Mouse (Mus musculus) layer of hippocampus, adult 18-20 months (tissue): ENCODE measurements around the gene Smc3. TPM values are rescaled to one million over a fixed set of nuclear protein-coding genes. Genes with fewer than 3 reads are reported as not detected.
"Not testable (repeated sequence)": the region's sequence is repeated elsewhere in the genome, so short reads cannot be mapped to it uniquely, and the experiment has no call there.

Experiments
- DNase-seq, 2 experiments: peaks; one replicate each; pipeline ENCODE4 v3.0.0; 2022; ENCODE audit warnings: low spot score in 2 of 2
- total RNA-seq, 2 experiments: library from RNA; stranded (reverse); gene quantifications; 2 replicates each; pipeline ENCODE4 v1.2.3; 2021

The Smc3 gene
- total RNA-seq, 2 experiments from 2014 or later = 40.8 to 42.8 TPM

DNA sequence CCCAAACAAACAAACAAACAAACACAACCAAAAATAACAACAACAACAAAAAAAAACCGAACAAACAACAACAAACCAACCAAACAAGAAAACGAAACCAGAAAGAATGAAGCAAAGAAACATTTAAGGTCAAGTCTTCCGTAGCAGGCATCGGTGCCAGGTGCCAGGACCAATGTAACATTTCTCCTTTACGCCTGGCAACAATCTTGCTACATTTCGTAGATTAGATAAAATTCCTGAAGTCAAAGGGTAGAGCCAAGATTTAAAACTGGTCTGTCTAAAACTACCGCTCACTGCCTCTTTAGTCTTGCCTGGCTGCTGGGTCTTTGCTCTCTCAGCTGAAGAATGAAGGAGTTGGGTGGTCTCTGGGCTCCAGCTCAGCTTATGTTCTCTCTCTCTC lies 24.1 kb upstream of the Smc3 start:
- DNase-seq = no peak

DNA sequence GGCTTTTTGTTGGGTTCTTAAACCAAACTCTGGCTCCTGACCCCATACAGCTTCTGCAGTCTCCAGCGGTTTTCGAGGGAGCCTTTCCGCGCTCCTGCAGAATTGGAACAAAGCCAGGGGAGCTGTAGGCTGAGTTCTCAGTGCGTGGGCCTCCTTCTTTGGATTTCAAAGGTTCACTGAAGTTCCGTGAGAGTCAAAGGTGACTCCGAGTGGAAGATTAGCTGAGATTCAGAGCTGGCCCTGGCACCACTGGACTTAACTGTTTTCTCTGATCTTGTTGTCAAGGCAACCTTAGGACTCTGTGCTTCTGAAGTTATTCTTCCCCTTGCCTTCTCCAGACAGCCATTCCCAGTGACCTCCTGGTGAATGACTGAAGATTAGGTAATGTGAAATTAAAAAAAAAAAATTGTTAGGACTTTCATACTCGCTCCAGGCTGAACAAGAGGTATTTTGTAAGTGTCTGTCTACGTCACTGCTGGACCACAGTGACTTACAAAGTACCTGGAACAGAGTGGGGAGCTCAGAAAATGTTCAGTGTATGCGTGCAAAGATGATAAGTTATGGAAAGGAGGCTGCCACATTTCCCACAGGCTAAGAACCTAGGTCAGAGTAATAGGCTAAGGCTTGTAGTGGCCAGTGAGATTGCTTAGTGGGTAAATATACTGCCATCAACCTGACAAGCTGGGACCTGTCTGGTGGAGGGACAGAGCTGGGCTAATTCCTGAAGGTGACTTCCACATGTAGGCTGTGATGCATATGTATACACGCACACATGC lies 23.0 kb upstream of the Smc3 start:
- DNase-seq = no peak

DNA sequence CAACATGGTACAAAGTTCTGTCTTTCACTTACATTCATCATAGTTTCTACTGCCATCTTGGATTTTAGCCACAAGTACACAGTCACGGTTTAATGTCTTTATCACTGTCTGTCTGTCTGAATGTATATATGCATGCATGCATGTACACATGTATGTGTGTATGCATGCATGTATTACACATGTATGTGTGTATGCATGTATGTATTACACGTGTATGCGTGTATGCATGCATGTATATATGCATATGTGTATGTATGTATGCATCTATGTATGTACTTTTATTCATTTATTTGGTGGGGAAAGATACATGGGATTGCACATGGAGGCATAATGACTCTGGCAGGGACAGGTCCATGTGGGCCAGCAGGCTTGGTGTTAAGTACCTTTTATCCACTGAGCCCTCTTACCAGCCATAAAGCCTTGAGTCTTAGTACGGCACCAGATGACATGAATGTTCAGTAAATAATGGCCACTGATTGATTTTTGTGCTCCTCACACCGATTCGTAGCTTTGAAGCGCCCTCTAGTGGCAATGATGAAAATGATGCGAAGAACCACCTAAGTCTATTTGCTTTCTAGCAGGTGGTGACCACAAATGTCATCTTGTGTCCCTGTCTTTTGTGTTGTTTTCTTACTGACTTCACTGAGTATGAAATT lies 21.5 kb upstream of the Smc3 start:
- DNase-seq = peak; percentile 44 to 79

DNA sequence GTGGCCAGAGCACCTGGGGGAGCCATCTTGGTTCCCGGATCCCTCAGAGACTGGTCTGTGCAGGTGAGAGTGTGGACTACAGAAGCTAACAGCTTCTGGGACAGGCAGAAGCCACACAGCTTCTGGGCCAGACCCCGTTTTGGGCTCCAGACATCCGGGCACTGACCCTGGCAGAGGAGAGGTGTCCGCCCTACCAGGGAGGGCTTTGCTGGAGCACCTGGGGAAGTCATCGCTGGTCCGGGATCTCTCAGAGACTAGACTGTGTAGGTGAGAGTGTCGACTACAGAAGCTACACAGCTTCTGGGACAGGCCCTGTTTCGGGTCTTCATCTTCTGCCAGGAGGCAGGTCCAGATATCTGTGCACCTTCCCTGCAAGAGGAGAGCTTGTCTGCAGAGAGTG lies 19.9 kb upstream of the Smc3 start:
- DNase-seq = not testable (repeated sequence)

DNA sequence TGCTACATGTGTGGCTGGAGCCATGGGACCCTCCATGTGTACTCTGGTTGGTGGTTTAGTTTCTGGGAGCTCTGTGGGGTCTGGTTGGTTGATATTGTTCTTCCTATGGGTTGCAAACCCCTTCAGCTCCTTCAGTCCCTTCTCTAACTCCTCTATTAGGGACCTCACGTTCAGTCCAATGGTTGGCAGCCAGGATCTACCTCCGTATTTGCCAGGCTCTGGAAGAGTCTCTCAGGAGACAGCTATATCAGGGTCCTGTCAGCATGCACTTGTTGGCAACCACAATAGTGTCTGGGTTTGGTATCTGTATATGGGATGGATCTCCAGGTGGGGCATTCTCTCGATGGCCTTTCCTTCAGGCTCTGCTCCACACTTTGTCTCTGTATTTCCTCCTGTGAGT lies 12.5 kb upstream of the Smc3 start:
- not testable (repeated sequence) for DNase-seq

DNA sequence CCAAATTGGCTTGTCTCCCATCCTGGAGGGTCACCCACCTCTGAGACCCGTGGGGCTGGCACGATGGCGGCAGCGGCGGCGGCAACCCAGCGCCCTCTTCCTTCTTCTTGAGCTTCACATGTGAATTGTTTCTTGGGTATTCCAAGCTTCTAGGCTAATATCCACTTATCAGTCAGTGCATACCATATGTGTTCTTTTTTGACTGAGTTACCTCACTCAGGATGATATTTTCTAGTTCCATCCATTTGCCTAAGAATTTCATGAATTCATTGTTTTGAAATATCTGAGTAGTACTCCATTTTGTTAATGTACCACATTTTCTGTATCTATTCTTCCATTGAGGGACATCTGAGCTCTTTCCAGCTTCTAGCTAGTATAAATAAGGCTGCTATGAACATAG lies 11.2 kb upstream of the Smc3 start, which contains the start of gene Nutf2-ps1:
Nutf2-ps1 (minus strand) TSS at position 101 of the 400 bp plus-strand sequence.
- DNase-seq = not testable (repeated sequence)

DNA sequence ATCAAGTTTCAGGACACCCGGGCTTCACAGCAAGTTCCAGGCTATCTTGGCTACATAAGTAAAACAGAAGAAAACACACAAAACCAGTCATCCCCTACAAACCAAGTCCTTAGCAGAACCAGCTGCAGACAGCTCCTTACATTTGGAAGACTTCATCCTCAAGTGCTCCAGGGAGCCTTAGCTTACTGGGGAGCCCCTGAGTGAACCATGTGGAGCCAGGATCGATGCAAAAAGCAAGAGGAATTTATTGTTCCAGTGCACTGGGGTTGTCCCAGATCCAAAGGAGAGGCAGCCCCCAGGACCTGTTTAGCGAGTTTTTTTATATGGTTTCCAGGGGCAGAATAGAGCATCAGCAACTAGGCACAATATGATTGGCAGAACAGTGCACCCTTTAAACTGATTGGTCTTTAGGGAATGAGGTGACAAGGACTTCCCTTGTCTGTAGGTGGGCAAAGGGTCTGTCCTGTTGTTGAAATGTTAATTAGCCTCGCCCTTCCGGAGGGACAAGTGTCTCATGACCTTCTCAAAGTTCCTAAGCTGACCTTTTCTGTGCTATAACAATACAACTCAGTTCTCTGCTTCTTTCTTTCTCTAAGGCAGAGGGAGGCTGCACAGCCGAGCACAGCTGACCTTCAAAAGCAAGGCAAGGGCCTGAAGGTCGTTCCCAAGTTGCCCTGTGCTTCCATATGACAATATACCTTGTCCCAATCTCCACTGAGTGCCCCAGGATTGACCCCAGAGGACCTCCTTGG lies 3.3 kb upstream of the Smc3 start:
- DNase-seq = no peak

DNA sequence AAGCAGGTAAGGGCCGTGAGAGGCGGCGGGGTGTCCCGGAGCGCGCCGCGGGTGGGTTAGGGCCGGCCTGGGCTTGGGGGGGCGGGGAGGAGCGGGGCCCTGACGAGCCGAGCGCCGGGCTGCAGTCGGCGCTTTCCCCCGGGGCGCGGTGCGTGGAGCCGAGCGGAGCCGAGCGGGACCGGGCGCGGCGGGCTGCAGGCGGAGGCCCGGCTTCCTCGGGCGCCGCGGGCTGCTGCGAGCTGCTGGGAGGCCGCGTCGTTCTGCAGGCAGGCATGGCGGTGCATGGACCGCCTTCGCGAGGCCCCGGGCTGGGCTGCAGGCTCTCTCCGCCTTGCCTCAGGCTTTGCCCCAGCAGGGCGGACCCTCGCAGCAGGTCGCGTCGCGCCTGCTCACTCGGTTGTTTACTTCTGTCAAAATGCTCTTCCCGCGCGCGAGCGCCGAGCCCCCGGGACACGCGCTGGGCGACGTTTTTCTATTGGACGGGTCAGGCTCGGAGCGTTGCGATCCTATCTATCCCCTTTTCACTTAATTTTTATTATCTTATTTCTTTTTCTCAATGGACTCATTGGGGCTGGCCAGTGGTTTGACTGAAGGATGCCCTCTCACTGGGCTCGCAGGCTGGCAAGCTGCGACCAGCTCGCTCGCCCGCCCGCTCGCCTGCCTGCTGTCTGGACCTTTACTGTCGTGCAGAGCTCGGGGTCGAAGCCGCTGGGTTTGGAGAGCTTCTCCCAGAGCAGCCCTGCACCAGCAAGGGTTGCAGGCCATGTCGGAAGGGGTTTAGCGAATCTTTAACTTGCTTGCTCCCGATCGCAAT lies 558 bp downstream of the Smc3 start:
- peak; percentile 40 to 68 for DNase-seq

DNA sequence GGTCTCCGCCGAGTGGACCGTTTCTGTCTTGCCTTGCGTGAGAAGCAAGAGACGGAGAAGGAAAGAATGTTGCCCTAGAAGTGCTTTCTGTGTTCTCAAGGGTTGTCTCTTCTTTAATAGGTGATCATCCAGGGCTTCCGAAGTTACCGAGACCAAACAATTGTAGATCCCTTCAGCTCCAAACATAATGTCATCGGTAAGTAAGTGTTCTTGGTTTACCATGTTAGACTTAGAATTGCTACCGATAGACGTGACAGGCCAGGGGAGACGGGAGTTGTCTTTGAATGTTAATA lies 1.1 kb downstream of the Smc3 start:
- no peak for DNase-seq

DNA sequence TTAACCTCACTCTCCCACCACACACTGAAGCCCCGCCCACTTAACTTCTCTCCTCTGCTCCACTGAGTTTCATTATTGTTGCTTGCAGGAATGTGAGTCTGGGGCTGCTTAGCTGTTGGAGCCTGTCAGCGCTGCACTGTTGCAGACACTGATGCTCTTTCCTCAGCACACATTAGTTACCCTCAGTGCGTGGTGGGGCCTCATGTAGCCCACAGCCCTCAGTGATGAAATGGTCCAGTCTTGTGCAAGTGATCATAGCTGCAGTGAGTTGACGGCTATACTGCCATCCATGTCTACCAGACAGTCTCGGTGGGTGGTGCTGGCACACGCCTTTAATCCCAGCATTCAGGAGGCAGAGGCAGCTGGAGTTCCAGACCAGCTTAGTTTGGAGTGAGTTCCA lies 8.7 kb downstream of the Smc3 start:
- peak in 1 of 2 experiments; percentile 66 for DNase-seq

DNA sequence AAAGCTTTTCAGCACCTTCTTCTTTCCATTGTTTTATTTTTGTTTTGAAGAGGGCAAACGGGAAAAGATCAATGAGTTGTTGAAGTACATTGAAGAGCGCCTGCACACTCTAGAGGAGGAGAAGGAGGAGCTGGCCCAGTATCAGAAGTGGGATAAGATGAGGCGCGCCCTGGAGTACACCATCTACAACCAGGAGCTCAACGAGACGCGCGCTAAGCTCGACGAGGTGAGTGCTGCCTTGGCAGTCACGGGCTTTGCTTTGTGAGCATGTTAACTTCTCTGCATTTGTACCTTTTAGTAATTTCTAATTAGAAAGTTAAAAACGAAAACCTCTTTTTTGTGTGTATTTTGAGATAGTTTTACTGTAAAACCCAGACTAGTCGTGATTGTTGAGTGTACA lies 21.5 kb downstream of the Smc3 start:
- DNase-seq = no peak

DNA sequence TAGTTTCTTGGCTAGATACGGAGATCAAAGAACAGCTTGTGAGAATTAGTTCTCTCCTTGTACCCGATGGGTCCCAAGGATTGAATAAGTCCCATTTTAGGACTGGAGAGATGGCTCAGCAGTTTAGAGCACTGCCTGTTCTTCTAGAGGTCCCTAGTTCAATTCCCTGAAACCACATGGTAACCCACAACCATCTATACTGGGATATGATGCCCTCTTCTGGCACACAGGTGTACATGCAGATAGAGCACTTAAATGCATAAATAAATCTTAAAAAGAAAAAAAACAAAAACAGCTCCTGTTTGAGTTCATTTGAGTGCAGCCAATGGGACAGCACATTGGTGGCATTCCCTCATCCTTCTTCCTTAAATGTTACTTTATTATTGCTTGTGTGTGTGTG lies 37.8 kb downstream of the Smc3 start:
- DNase-seq = no peak

DNA sequence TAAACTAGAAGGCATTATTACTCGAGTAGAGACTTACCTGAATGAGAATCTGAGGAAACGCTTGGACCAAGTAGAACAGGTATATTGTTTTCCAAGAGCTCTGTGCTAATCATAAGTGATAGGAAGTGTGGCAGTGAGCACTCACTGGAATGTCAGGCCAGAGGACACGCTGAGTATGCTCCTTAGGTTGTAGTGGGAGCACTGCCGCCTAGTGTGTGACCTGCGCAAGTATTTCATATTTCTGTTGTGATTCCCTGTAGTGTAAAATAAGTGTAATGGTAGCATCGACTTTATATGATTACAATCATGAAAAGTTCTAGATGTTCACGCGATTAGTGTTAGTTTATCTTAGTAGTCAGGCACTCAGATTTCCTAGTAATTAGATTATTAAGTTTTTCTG lies 38.5 kb downstream of the Smc3 start:
- DNase-seq = no peak

DNA sequence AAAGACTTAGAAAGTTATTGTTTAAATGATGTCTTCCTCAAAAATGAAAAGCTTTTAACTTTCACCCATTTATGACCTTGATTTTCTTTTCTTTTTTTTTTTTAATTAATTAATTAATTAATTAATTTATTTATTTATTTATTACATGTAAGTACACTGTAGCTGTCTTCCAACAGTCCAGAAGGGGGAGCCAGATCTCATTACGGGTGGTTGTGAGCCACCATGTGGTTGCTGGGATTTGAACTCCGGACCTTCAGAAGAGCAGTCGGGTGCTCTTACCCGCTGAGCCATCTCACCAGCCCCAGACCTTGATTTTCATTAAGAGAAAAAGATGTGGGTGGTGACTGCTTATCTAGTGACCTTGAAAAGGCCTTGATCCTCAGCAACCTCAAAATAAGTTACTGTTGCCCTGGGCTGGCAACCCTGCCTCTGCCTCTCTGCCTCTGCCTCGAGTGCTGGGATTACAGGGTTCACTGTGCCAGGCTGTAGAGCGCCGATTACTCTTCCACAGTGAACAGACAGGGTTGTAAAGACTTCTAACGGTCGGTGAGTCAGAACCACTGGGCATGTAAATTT lies 43.9 kb downstream of the Smc3 start:
- DNase-seq = no peak

DNA sequence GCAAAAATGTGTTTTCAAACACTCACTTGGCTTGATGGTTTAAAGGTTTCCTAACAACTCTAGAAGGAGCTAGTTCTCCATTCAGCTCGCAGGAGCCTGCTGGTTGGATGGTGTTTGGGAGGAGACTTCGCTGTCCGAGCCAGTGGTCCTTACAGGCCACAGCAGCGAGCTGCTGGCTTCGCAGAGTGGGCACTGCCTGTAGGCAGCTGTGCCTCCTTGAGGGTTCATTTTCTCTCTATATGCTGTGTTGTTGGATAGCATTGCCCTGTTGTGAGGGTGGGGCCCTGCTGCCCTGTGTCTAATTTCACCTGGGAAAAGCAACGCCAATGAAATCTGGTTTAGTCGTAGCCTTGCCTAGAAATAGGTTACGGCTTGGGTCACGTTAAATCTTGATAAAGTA lies 47.1 kb downstream of the Smc3 start:
- DNase-seq = no peak

DNA sequence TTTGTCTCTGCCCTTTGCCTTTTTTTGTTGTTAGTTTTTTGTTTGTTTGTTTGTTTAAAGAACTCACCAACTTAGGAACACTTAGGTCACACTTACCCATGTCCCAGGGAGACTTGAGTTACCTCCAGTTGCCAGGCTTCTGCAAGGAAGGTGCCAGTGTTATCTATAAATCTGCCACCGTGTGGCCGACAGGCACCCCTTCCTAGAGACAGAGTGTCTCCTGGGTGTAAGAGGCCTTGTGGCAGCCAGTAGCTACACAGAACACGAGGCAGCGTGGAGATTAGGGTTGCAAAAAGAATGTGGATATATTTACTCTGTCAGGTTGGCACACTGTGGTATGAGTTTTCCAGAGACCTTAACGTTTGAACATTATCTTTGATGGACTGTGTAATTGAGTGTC lies 47.9 kb downstream of the Smc3 start:
- no peak for DNase-seq

DNA sequence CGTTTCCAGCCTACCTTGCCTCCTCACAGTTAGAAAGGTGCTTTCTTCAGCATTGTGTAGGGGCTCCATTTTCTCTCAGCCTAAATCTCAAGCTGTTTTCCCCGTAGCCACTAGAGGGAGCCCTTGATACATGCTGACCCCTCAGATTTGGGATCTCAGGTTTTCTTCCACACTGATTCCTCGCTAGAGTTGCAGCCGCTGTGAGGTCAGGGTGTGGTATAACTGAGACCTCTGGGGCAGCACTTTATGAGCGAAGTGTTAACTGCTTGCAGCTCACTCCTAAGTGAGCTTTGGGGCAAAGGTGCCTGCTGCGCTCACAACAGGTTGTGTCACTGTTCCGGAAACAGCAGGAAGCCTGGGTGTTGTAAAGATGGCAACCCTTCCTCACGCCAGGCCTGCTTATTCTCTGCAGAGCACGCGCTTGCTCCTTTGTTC lies 48.6 kb downstream of the Smc3 start:
- peak; percentile 66 to 85 for DNase-seq

DNA sequence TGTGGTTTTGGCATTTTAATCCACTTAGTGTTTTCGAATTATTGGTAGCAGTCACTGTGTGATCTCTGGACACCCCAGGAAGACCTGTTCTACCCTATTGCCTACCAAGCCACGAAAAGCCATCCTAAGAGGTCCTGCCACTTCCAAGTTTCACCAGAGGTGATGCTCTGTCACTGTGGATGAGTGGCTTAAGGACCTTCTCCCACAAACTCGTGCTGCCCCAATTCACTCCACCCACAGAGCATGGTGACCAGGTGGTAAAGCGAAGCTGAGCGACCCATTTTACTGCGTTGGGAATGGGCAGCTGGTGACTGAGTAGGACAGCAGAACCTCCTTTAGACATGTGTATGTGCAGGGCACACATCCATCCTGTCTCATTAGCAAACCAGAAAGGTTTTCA lies 49.2 kb downstream of the Smc3 start:
- no peak for DNase-seq

DNA sequence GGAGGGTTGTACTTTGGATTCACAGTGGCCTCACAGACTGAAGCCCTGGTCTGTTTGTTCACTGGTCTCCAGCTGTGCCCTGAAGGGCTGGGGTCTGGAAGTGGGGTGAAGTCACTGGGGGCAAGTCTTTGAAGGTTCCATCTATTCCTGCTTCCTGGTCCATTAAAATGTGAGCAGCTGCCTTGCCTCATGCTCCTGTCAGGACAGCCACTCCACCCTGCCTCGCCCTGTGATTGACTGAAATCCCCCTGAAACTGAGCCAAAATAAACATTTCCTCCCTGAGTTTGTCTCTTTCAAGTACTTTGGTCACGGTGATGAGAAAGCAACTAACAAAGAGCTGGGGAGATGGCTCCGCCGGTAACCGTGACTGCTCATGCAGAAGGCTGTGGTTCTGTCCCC lies 49.6 kb downstream of the Smc3 start:
- peak in 1 of 2 experiments; percentile 28 for DNase-seq

DNA sequence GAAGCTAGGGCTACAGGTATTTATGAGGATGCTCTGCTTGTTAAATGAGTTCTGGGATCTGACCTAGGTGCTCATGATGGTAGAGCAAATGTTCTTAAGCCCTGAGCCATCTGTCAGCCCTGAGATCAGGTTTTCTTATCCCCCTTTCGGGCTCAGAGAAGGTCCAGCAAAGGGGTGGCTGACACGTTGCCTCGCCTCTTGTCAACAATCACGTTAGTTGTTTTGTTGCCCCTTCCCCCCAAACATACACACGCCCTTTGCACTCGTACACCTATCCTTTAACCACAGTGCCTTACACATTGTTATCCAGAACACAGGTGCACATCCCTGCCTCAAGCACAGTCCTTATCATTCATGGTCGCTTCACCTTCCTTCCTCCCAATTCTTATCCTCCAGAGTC lies 50.7 kb downstream of the Smc3 start:
- DNase-seq = no peak

DNA sequence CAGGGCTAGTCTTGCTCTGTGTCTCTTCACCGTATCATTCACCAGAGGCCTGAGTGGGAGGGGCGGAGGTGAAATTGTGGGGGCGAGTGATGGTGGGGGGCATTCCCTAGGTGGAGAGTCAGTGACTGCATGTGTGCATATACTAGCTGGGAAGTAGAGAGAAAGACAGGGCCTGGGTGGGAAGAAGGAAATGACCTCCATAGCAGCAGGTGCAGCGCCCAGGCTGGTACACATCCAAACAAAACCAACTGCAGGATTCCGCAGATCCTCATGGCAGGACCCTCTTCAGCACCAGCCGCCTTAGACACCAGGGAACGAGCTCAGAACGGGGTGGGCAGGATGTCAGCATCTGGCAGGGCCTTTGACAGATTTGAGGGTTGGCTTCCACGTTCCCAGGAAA lies 52.1 kb downstream of the Smc3 start:
- no peak for DNase-seq
